Mouse (Mus musculus) bone marrow macrophage, adult 2 months (primary cell): ENCODE measurements around the gene Cramp1l. TPM values are rescaled to one million over a fixed set of nuclear protein-coding genes. Genes with fewer than 3 reads are reported as not detected.
A peak's percentile ranks its signal among the peaks of the same experiment; 100 is the strongest.

Source experiments
- H3K27ac ChIP-seq: 2 replicates; pipeline ENCODE4 v1.5.1; 2012; ENCODE audit warnings: low read depth, low read length; ENCODE audit not compliant: insufficient read depth
- H3K4me1 ChIP-seq: 2 replicates; pipeline ENCODE4 v1.6.1; 2012; ENCODE audit warnings: low read length; ENCODE audit not compliant: control insufficient read depth, insufficient read depth
- H3K4me3 ChIP-seq: 2 replicates; pipeline ENCODE4 v1.5.1; 2012; ENCODE audit warnings: mild to moderate bottlenecking, low read length, moderate library complexity; ENCODE audit not compliant: insufficient read depth
- CTCF ChIP-seq: IDR thresholded peaks from 2 replicates; pipeline ENCODE4 v1.5.1; 2012; ENCODE audit warnings: low read depth, mild to moderate bottlenecking, low read length, moderate library complexity
- POLR2A ChIP-seq: IDR thresholded peaks from 2 replicates; pipeline ENCODE4 v1.6.1; 2012; ENCODE audit warnings: mild to moderate bottlenecking, low read depth, low read length, borderline replicate concordance
- polyA plus RNA-seq: library from polyadenylated mRNA; stranded (reverse); fragments of >200 nt; gene quantifications from 2 replicates; pipeline ENCODE4 v1.2.4, GENCODE M21; 2012; ENCODE audit not compliant: missing spikeins, insufficient read depth, insufficient read length

Cramp1l gene
- polyA plus RNA-seq, 1 experiment, result 16.0 TPM

- H3K27ac ChIP-seq, result no peak overlapping the region
- TF ChIP-seq POLR2A, result no peak
- TF ChIP-seq CTCF, result no peak
- H3K4me1 ChIP-seq, result peaks cover 16% of the 10 kb centered on the region
- H3K4me3 ChIP-seq, result peak overlapping the region; percentile 96
These were observed 79.9 kb downstream of the Cramp1l start for GRCm38 (mm10) chr17:24935666-24936065.

DNA sequence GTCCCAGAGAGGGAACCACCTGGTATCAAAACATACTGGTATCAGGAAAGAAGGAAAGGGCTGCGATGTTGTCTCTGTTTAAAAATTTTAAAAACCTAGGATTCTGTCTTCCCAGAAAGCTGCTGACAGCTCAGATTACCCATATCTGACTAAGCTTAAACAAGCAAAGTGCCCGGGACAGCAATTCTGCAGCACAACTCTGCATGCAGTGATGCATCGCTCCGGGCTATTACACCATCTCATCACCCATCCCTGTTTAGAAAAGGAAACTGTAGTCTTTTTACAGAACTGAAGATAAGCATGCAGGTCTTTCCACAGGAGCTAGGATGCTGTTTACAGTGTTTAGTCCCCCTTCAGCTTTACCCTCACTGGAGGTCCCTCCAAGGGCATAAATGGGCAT, 80.7 kb downstream of the Cramp1l start:
- no peak for TF ChIP-seq CTCF
- no peak for TF ChIP-seq POLR2A
- H3K27ac ChIP-seq, result no peak overlapping the region
- H3K4me3 ChIP-seq, result peak overlapping the region; percentile 96; the same call in 1 of the 2 replicates

GRCm38 (mm10) chr17:24933163-24933562, 82.4 kb downstream of the Cramp1l start:
- H3K4me1 ChIP-seq, result peaks cover 25% of the 10 kb centered on the region
- TF ChIP-seq POLR2A, result no peak
- no peak for TF ChIP-seq CTCF
- no peak overlapping the region for H3K27ac ChIP-seq
- no peak overlapping the region for H3K4me3 ChIP-seq

More for the DNA sequence above, 80.7 kb downstream of the Cramp1l start:
- H3K4me1 ChIP-seq, result peaks cover 16% of the 10 kb centered on the region

DNA sequence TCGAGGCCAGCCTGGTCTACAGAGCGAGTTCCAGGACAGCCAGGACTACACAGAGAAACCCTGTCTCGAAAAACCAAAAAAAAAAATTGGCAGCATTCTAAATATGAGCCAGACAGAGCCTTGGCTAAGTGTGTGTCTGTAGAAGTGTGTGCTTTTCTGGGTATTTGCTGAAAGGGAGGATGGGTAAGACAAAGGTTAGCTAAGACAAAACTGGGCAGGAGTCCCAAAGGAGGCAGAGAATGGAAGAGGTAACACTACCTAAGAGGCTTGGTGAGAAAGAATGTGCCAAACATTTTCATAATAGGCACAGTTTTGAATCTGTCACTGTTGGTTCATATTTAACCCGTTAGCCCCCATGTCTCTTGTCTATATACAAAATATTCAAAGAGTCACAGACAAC, 83.2 kb downstream of the Cramp1l start:
- H3K27ac ChIP-seq, result no peak overlapping the region
- no peak overlapping the region for H3K4me3 ChIP-seq
- H3K4me1 ChIP-seq, result peaks cover 25% of the 10 kb centered on the region
- TF ChIP-seq POLR2A, result no peak
- no peak for TF ChIP-seq CTCF

DNA sequence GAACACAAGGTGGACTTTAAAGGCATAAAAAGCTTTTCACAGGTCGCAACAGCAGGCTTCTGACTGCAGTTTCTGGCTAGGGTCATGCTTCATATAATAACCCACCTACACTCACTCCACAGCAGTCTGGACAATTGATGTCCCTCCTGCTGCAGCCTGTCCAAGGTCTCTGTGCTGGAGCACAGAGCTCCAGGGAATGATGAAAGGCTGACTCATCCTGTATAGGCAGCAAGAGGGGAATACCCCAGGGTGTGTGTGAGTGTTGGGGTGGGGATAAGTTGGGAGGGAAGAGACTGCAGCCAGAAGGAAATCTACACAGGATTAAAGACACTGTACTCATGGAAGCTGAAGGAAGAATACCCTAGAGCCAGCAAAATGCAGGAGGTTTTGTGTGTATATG, 86.1 kb downstream of the Cramp1l start:
- no peak for TF ChIP-seq POLR2A
- TF ChIP-seq CTCF, result no peak
- Histone ChIP-seq H3K4me1 (peaks cover 12% of the 10 kb centered on the region), H3K27ac (no peak overlapping the region), H3K4me3 (no peak overlapping the region)

- Histone ChIP-seq H3K4me1 (no peaks in the 10 kb centered on the region), H3K27ac (no peak overlapping the region)
These were observed 92.3 kb downstream of the Cramp1l start for GRCm38 (mm10) chr17:24923246-24923645.

GRCm38 (mm10) chr17:24913984-24914383, 101.6 kb downstream of the Cramp1l start:
- Histone ChIP-seq H3K4me3 (no peak overlapping the region), H3K4me1 (no peaks in the 10 kb centered on the region), H3K27ac (no peak overlapping the region)
- no peak for TF ChIP-seq POLR2A

More at GRCm38 (mm10) chr17:24923246-24923645, 92.3 kb downstream of the Cramp1l start:
- no peak overlapping the region for H3K4me3 ChIP-seq
- TF ChIP-seq POLR2A (no peak), CTCF (no peak)

Other genes starting within 250 kb of the Cramp1l start
- gene Meiob, start 211.5 kb downstream of the Cramp1l start, polyA plus RNA-seq, result not detected in 2 replicates
- 39.7 and 44.9 TPM in 2 replicates for gene Hagh, start 175.6 kb downstream of the Cramp1l start, polyA plus RNA-seq
- gene Fahd1, start 165.4 kb downstream of the Cramp1l start, polyA plus RNA-seq, result 9.0 and 9.1 TPM in 2 replicates
- gene Igfals, start 149.8 kb downstream of the Cramp1l start, polyA plus RNA-seq, result not detected in 2 replicates
- gene Nubp2, start 129.4 kb downstream of the Cramp1l start, polyA plus RNA-seq, result 39.0 and 40.3 TPM in 2 replicates
- gene Spsb3, start 129.1 kb downstream of the Cramp1l start, polyA plus RNA-seq, result 20.2 and 21.3 TPM in 2 replicates
- 5.9 and 7.1 TPM in 2 replicates for gene Eme2, start 120.7 kb downstream of the Cramp1l start, polyA plus RNA-seq
- 25.6 and 34.9 TPM in 2 replicates for gene Mrps34, start 120.7 kb downstream of the Cramp1l start, polyA plus RNA-seq
- gene Nme3, start 119.3 kb downstream of the Cramp1l start, polyA plus RNA-seq, result 37.2 and 38.5 TPM in 2 replicates
- 56.7 and 64.0 TPM in 2 replicates for gene Mapk8ip3, start 78.8 kb downstream of the Cramp1l start, polyA plus RNA-seq
- gene Jpt2, start 55.1 kb downstream of the Cramp1l start, polyA plus RNA-seq, result 35.7 and 42.4 TPM in 2 replicates
- gene Ift140, start 297 bp upstream of the Cramp1l start, polyA plus RNA-seq, result 16.8 and 20.4 TPM in 2 replicates
- gene Tmem204, start 67.8 kb upstream of the Cramp1l start, polyA plus RNA-seq, result 0.80 TPM in 1 of 2 replicates, not detected in the other
- 8.3 and 9.5 TPM in 2 replicates for gene Telo2, start 100.2 kb upstream of the Cramp1l start, polyA plus RNA-seq
- gene Ptx4, start 105.0 kb upstream of the Cramp1l start, polyA plus RNA-seq, result not detected in 2 replicates
- 86.1 and 89.4 TPM in 2 replicates for gene Clcn7, start 117.6 kb upstream of the Cramp1l start, polyA plus RNA-seq
- 0.33 TPM in 1 of 2 replicates, not detected in the other for gene Ccdc154, start 146.7 kb upstream of the Cramp1l start, polyA plus RNA-seq
- gene Gm38655, start 159.7 kb upstream of the Cramp1l start, polyA plus RNA-seq, result not detected in 2 replicates
- gene BC003965, start 168.8 kb upstream of the Cramp1l start, polyA plus RNA-seq, result 9.0 and 10.8 TPM in 2 replicates
- gene Unkl, start 172.6 kb upstream of the Cramp1l start, polyA plus RNA-seq, result 10.2 and 12.6 TPM in 2 replicates
- 40.5 and 40.8 TPM in 2 replicates for gene Gnptg, start 224.3 kb upstream of the Cramp1l start, polyA plus RNA-seq
- gene Tsr3, start 224.4 kb upstream of the Cramp1l start, polyA plus RNA-seq, result 19.6 and 19.7 TPM in 2 replicates
- not detected in 2 replicates for gene Baiap3, start 240.6 kb upstream of the Cramp1l start, polyA plus RNA-seq